Mouse (Mus musculus) gastrocnemius, postnatal 25 days (tissue): ENCODE results near the gene Atp11b. TPM values are rescaled to one million over a fixed set of nuclear protein-coding genes. Genes with fewer than 3 reads are reported as not detected.

Source experiments
- DNase-seq: peaks from one replicate; pipeline ENCODE4 v3.0.0; 2022
- total RNA-seq, 2 experiments: library from RNA; stranded (reverse); gene quantifications; 1 replicate in 1 of 2; 2 replicates in 1 of 2; pipeline ENCODE4 v1.2.3; 2021

Gene Atp11b
- total RNA-seq, 2 experiments from 2014 or later: 16.1 to 19.6 TPM

- no peak for DNase-seq
Observed at GRCm38 (mm10) chr3:35764637-35765617, 11.0 kb downstream of the Atp11b start.

GRCm38 (mm10) chr3:35779748-35780147 lies 25.8 kb downstream of the Atp11b start:
- DNase-seq: no peak

GRCm38 (mm10) chr3:35802040-35802439 lies 48.1 kb downstream of the Atp11b start:
- DNase-seq: no peak

DNA sequence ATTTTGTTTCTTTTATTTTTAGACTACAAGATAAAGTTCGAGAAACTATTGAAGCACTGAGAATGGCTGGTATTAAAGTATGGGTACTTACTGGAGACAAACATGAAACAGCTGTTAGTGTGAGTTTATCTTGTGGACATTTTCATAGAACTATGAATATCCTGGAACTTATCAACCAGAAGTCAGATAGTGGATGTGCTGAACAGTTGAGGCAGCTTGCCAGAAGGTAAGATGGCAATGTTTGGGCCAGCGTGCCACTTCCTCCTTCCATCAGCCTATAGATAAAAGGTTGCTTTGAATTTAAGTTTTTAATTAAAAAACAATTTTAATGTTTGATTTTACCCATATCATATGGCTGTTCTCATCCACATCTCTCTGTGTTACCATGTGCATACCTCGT lies 66.0 kb downstream of the Atp11b start:
- DNase-seq: no peak

DNA sequence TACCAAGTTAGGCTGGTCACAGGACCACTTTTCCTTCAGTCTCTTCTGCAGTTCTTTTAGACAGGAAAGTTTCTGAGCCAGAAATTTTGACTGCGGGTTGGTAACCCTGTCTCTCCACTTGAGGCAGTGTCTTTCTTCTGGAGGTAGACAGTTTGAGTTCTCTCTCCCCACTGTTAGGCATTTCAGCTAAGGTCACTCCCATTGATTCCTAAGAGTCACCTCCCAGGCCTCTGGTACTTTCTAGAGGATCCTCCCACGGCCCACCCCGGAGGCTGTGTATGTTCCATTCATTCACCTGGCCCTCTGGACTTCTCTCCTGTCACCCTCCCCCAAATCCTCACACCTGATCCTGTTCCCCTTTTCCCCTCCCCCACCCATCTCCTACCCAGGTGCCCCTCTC lies 68.1 kb downstream of the Atp11b start:
- no peak for DNase-seq

- no peak for DNase-seq
Observed at GRCm38 (mm10) chr3:35849326-35849725, 95.4 kb downstream of the Atp11b start.

DNA sequence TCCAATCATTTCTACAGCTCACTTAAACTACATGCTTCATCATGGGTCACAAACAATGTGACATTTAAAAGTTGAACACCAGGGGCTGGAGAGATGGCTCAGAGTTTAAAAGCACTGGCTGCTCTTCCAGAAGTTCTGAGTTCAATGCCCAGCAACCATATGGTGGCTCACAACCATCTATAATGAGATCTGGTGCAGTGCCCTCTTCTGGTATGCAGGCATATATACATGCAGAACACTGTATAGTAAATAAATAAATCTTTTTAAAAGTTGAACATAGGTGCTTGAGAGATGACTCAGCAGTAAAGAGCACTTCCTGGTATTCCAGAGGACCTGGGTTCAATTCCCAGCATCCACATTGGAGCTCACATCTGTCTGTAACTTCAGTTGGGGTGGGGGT lies 129.4 kb downstream of the Atp11b start:
- no peak for DNase-seq

GRCm38 (mm10) chr3:35889531-35889930 lies 135.6 kb downstream of the Atp11b start:
- DNase-seq: no peak

GRCm38 (mm10) chr3:35891123-35891522 lies 137.2 kb downstream of the Atp11b start:
- DNase-seq: no peak

DNA sequence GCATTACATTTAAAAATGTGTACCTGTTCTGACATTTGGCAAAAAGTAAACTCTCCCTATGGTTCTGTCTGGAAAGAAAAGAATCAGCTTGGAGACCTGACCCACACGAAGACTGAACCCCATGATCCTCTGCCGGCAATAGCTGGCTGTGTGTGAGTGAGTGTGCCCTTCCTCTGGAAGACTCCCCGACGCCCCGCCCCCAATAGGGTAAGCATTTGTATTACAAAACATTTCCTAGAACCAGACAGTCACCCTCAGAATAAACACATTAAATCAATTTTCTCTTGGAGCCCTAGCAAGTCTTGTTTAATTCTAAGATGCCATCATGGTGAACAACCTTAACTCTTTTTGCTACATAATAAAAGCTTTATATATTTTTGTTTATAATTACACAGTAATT lies 139.2 kb downstream of the Atp11b start:
- DNase-seq: no peak

DNA sequence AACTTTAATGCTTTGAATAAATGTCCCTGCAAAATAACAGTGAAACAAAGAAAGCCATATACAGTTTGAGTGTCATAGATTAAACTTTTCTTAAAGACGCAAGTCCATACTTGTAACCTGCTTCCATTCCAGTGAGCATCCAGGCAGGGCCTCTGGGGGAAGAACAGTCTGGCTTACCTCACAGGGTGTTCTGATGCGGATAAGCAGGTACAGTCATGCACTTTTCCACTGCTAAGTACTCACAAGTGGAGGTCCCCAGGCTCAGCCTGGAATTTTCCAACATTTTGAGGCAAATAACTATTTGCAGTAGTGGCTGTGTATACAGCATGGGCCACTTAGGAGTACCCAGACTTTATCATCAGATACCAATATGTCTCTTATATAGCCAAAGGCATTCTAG lies 144.0 kb downstream of the Atp11b start:
- DNase-seq: no peak

GRCm38 (mm10) chr3:35899109-35899508 lies 145.2 kb downstream of the Atp11b start:
- DNase-seq: no peak

DNA sequence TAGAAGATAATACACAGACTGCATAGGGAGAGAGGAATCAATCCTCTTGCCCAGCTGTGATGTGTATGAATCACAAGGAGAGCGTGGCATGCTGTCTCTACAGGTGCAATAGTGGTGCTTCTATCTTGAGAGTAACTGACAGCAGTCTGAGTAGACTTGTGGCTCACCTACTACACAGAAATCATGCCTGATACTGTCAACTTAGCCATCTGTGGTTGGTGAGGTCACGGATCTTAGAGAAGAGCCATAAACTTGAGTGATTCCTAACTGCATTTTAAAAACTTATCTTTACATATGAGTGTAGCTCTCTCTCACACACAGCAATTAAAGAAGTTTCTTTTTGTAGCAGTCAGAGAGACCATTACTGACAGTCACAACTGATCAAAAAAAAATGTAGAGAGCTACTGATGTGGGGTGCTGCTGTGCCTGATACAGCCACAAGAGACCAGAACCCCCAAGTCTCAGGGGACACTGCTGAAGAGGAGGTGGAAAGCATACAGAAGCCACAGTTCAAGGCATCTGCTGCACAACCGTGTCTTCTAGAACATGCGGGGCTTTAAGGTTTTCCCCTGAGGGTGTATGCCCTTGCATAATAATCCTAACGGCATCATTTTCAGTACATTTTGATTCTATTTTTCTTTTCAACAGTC lies 146.8 kb downstream of the Atp11b start:
- no peak for DNase-seq

Other genes starting within 250 kb of the Atp11b start
- gene Dcun1d1, start 183.3 kb downstream of the Atp11b start, total RNA-seq: 10 to 100 TPM; 72.4 to 77.8 TPM
- 10 to 100 TPM; 33.0 to 37.0 TPM for gene Mccc1, start 246.6 kb downstream of the Atp11b start, total RNA-seq